Mouse (Mus musculus) cerebellum, adult 2 months (tissue): Measurements from ENCODE around the gene Olfr120. TPM values are rescaled to one million over a fixed set of nuclear protein-coding genes. Genes with fewer than 3 reads are reported as not detected.
"Not testable (repeated sequence)": the region's sequence is repeated elsewhere in the genome, so short reads cannot be mapped to it uniquely, and the experiment has no call there.

ENCODE experiments used
- DNase-seq, 2 experiments: peaks; one replicate each; pipeline ENCODE4 v3.0.0; 2021
- H3K27ac ChIP-seq: fragments of 200-500 bp; 2 replicates; pipeline ENCODE4 v1.5.1; 2012; ENCODE audit warnings: low read length, control low read depth, inconsistent platforms; ENCODE audit not compliant: insufficient read depth
- H3K27me3 ChIP-seq: fragments of 200-500 bp; 2 replicates; pipeline ENCODE4 v1.6.1; 2012; ENCODE audit warnings: inconsistent platforms, mild to moderate bottlenecking, low read length, moderate library complexity; ENCODE audit not compliant: control insufficient read depth, insufficient read depth
- H3K4me1 ChIP-seq: fragments of 200-500 bp; 2 replicates; pipeline ENCODE4 v1.6.1; 2011; ENCODE audit warnings: low read length; ENCODE audit not compliant: control insufficient read depth, insufficient read depth
- H3K4me3 ChIP-seq: fragments of 200-500 bp; replicated peaks from 2 replicates; pipeline ENCODE3; 2011; ENCODE audit warnings: mild to moderate bottlenecking, low read depth, low read length, control low read depth; ENCODE audit not compliant: insufficient read depth
- CTCF ChIP-seq: fragments of 200-500 bp; IDR thresholded peaks from 2 replicates; pipeline ENCODE4 v1.5.1; 2011; ENCODE audit warnings: low read depth, mild to moderate bottlenecking, control low read depth, low read length, moderate library complexity, borderline replicate concordance; ENCODE audit not compliant: insufficient read depth
- POLR2A ChIP-seq: fragments of 200-500 bp; IDR thresholded peaks from 2 replicates; pipeline ENCODE4 v1.6.1; 2011; ENCODE audit warnings: low read length, control low read depth, borderline replicate concordance; ENCODE audit not compliant: insufficient read depth
- WGBS: fragments of 180-500 bp; shearing (Covaris S2); methylation state at CpG from one replicate; pipeline ENCODE4 v1.1.7; 2018; 5-methylcytosine and 5-hydroxymethylcytosine counted together
- polyA plus RNA-seq: library from polyadenylated mRNA; depleted of rRNA; stranded (reverse); fragments of >200 nt; gene quantifications from 2 replicates; pipeline ENCODE4 v1.2.3, GENCODE M21; 2012; rRNA removed

The Olfr120 gene
- not detected in 2 replicates for polyA plus RNA-seq

GRCm38 (mm10) chr17:37721508-37721907, at the start of gene Olfr120:
Gene Olfr120, plus strand, starts transcription at chr17:37721808.
- TF ChIP-seq POLR2A, result no peak
- WGBS, result 69% methylated on average over 1 of the region's 1 CpGs
- no peak for DNase-seq
- no peak within 1 kb of the TSS for H3K27ac ChIP-seq
- H3K27me3 ChIP-seq, result no peaks in the 10 kb centered on the region
- no peak within 1 kb of the TSS for H3K4me3 ChIP-seq
- H3K4me1 ChIP-seq, result no peaks in the 10 kb centered on the region

DNA sequence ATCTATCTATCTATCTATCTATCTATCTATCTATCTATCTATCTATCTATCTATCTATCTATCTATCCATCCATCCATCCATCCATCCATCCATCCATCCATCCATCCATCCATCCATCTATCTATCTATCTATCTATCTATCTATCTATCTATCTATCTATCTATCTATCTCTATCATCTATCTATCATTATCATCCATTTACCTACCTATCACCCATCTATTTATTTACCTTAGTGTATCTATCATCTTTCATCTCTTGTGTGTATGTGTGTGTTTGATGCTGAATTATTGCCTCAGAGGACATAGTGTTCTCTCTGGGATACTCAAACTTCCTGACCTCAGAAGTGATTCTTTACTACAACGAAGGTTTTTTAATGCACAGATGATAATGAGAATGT, 25.3 kb upstream of the Olfr120 start, which contains the start of gene Olfr119:
Gene Olfr119, plus strand, starts transcription at position 301 of the 400 bp plus-strand sequence.
- not testable (repeated sequence) for H3K4me3 ChIP-seq, H3K27me3 ChIP-seq, H3K27ac ChIP-seq, DNase-seq, H3K4me1 ChIP-seq
- WGBS, result 64% methylated on average over 1 of the region's 1 CpGs

DNA sequence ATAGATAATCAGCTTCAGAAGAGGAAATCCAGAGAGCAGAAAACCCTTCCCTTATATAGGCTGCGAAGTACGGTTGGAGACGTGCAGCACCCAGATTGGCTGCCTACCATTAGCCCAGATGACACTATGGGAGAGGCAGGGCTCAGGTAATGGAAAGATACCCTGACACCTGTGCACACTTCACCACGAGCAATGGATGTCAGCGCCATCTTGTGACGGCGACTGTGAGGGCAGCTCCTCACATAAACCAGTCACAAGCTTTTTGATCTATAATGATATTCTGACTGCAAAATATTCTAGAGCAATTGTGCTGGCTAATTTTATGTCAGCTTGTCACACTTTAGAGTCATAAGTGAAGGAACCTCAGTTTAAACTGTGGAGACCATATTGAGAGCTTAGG, 16.5 kb downstream of the Olfr120 start:
- Histone ChIP-seq H3K27me3 (no peaks in the 10 kb centered on the region), H3K4me1 (no peaks in the 10 kb centered on the region), H3K27ac (no peak overlapping the region), H3K4me3 (no peak overlapping the region)
- WGBS, result 52% methylated on average over 7 of the region's 7 CpGs
- DNase-seq, result no peak
- TF ChIP-seq CTCF (no peak), POLR2A (no peak)

DNA sequence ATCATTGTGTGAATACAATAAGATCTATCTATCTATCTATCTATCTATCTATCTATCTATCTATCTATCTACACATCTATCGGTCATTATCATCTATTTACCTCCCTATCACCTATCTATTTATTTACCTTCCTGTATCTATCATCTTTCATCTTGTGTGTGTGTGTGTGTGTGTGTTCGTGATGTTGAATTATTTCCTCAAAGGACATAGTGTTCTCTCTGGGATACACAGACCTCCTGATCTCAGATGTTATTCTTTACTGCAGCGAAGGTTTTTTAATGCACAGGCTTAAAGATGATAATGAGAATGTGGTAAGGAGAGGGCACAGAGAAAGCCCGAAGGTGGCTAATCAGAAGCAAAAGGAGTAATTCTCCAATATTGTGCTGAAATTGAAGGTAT, 46.7 kb downstream of the Olfr120 start, which contains the start of gene Olfr122:
Gene Olfr122, plus strand, starts transcription at position 301 of the 400 bp plus-strand sequence.
- no peaks in the 10 kb centered on the region for H3K4me1 ChIP-seq
- TF ChIP-seq POLR2A, result no peak
- no peak for TF ChIP-seq CTCF
- no peak for DNase-seq
- no peak within 1 kb of the TSS for H3K4me3 ChIP-seq
- H3K27ac ChIP-seq, result no peak within 1 kb of the TSS
- H3K27me3 ChIP-seq, result no peaks in the 10 kb centered on the region
- WGBS, result 82% methylated on average over 4 of the region's 4 CpGs

Other genes with a start within 250 kb of the Olfr120 start
- not detected in 2 replicates for gene H2-M2, start 238.3 kb upstream of the Olfr120 start, polyA plus RNA-seq
- gene Olfr110, start 229.3 kb upstream of the Olfr120 start, polyA plus RNA-seq, result not detected in 2 replicates
- 0.10 TPM in 1 of 2 replicates, not detected in the other for gene Olfr111, start 213.8 kb upstream of the Olfr120 start, polyA plus RNA-seq
- not detected in 2 replicates for gene Olfr112, start 152.4 kb upstream of the Olfr120 start, polyA plus RNA-seq
- gene Olfr113, start 144.1 kb upstream of the Olfr120 start, polyA plus RNA-seq, result not detected in 2 replicates
- not detected in 2 replicates for gene Olfr114, start 129.1 kb upstream of the Olfr120 start, polyA plus RNA-seq
- gene Olfr115, start 94.7 kb upstream of the Olfr120 start, polyA plus RNA-seq, result not detected in 2 replicates
- not detected in 2 replicates for gene Olfr116, start 94.6 kb upstream of the Olfr120 start, polyA plus RNA-seq
- gene Olfr117, start 58.0 kb upstream of the Olfr120 start, polyA plus RNA-seq, result not detected in 2 replicates
- gene Olfr118, start 54.8 kb upstream of the Olfr120 start, polyA plus RNA-seq, result not detected in 2 replicates
- gene Olfr119, start 25.2 kb upstream of the Olfr120 start, polyA plus RNA-seq, result not detected in 2 replicates
- gene Olfr121, start 27.0 kb downstream of the Olfr120 start, polyA plus RNA-seq, result not detected in 2 replicates
- gene Olfr122, start 46.8 kb downstream of the Olfr120 start, polyA plus RNA-seq, result not detected in 2 replicates
- not detected in 2 replicates for gene Olfr123, start 71.7 kb downstream of the Olfr120 start, polyA plus RNA-seq
- not detected in 2 replicates for gene Olfr124, start 78.1 kb downstream of the Olfr120 start, polyA plus RNA-seq
- gene Olfr125, start 111.1 kb downstream of the Olfr120 start, polyA plus RNA-seq, result not detected in 2 replicates
- not detected in 2 replicates for gene Olfr126, start 125.7 kb downstream of the Olfr120 start, polyA plus RNA-seq
- not detected in 2 replicates for gene Olfr127, start 178.6 kb downstream of the Olfr120 start, polyA plus RNA-seq
- gene Olfr128, start 198.7 kb downstream of the Olfr120 start, polyA plus RNA-seq, result not detected in 2 replicates
- gene Olfr761, start 231.3 kb downstream of the Olfr120 start, polyA plus RNA-seq, result not detected in 2 replicates